Mouse (Mus musculus): ENCODE measurements around the gene Eif2b1.
"Not testable (repeated sequence)": the region's sequence is repeated elsewhere in the genome, so short reads cannot be mapped to it uniquely, and the experiment has no call there.

Eif2b1 gene

GRCm38 (mm10) chr5:124578633-124579317 lies at the start of gene Eif2b1, which contains the start of gene Gtf2h3:
Gene Eif2b1 (minus strand): TSS chr5:124579131.
Gene Gtf2h3 (plus strand): TSS chr5:124579140.
- DNase-seq (ENCODE audit: low spot score): peak; percentile 88

- DNase-seq (ENCODE audit: low spot score): no peak
Measured at GRCm38 (mm10) chr5:124624291-124624690, 45.4 kb upstream of the Eif2b1 start.

GRCm38 (mm10) chr5:124622890-124623289 lies 44.0 kb upstream of the Eif2b1 start:
- no peak for DNase-seq (ENCODE audit: low spot score)

GRCm38 (mm10) chr5:124621362-124621761 lies 42.4 kb upstream of the Eif2b1 start:
- no peak for DNase-seq (ENCODE audit: low spot score)

GRCm38 (mm10) chr5:124618711-124619110 lies 39.8 kb upstream of the Eif2b1 start:
- no peak for DNase-seq (ENCODE audit: low spot score)

GRCm38 (mm10) chr5:124614709-124615108 lies 35.8 kb upstream of the Eif2b1 start:
- DNase-seq (ENCODE audit: low spot score): no peak

GRCm38 (mm10) chr5:124610965-124611364 lies 32.0 kb upstream of the Eif2b1 start:
- DNase-seq (ENCODE audit: low spot score): no peak

- DNase-seq (ENCODE audit: low spot score): no peak
Measured at GRCm38 (mm10) chr5:124605041-124605622, 26.2 kb upstream of the Eif2b1 start.

- DNase-seq (ENCODE audit: low spot score): no peak
Measured at GRCm38 (mm10) chr5:124604296-124604695, 25.4 kb upstream of the Eif2b1 start.

GRCm38 (mm10) chr5:124602349-124602748 lies 23.4 kb upstream of the Eif2b1 start:
- DNase-seq (ENCODE audit: low spot score): no peak

GRCm38 (mm10) chr5:124599726-124600125 lies 20.8 kb upstream of the Eif2b1 start:
- DNase-seq (ENCODE audit: low spot score): not testable (repeated sequence)

GRCm38 (mm10) chr5:124598224-124599174 lies 19.6 kb upstream of the Eif2b1 start:
- DNase-seq (ENCODE audit: low spot score): peak; percentile 97

GRCm38 (mm10) chr5:124592768-124593167 lies 13.8 kb upstream of the Eif2b1 start:
- DNase-seq (ENCODE audit: low spot score): no peak

GRCm38 (mm10) chr5:124582515-124582914 lies 3.6 kb upstream of the Eif2b1 start:
- DNase-seq (ENCODE audit: low spot score): no peak

- DNase-seq (ENCODE audit: low spot score): no peak
Measured at GRCm38 (mm10) chr5:124575467-124575866, 3.5 kb downstream of the Eif2b1 start.

GRCm38 (mm10) chr5:124571068-124571467 lies 7.9 kb downstream of the Eif2b1 start:
- DNase-seq (ENCODE audit: low spot score): peak; percentile 41

- DNase-seq (ENCODE audit: low spot score): no peak
Measured at GRCm38 (mm10) chr5:124555145-124555544, 23.8 kb downstream of the Eif2b1 start.

GRCm38 (mm10) chr5:124553607-124554006 lies 25.3 kb downstream of the Eif2b1 start:
- DNase-seq (ENCODE audit: low spot score): no peak

GRCm38 (mm10) chr5:124552558-124553307 lies 26.2 kb downstream of the Eif2b1 start, which contains the start of gene Ddx55:
Gene Ddx55 (plus strand): TSS chr5:124552864.
- peak; percentile 80 for DNase-seq (ENCODE audit: low spot score)

- no peak for DNase-seq (ENCODE audit: low spot score)
Measured at GRCm38 (mm10) chr5:124552094-124552472, 26.8 kb downstream of the Eif2b1 start.

- not testable (repeated sequence) for DNase-seq (ENCODE audit: low spot score)
Measured at GRCm38 (mm10) chr5:124551349-124552093, 27.4 kb downstream of the Eif2b1 start.
